In the genomic region with DNA sequence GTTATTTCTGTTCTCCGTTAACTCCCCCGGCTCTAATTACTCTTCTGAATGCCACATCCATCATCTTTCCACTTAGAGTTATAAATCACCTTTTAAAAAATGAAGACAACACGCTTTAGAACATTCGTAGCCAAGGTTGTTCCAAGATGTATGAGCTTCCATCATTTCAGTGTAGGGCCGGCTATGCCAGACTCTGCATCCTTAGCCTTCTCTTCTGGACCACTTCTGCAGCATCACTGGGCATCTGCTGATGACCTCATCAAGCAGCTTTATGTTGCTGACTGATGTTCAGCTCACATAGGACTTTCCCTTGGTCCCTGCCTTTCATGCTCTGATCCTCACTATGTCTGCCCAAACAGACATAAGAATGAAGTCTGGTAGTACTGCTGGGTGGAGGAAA, we compare ENCODE assay signal across 20 mouse cellular contexts. TPM values are rescaled to one million over a fixed set of nuclear protein-coding genes. Genes with fewer than 3 reads are reported as not detected.
DNase-seq lines count a peak whose midpoint lies in the region; TF ChIP-seq lines count a peak whose summit lies in the region.
"Had no signal": no experiment of that assay in that cellular context is flagged by ENCODE, and none has a peak within 500 bp of the region (broad histone marks: within the 10 kb centered on the region; RNA-seq: fewer than 3 reads in every experiment).

A gene (plus strand): TSS at position 301 of the 400 bp plus-strand sequence.

- DNase-seq in testis, postnatal 10 days (ENCODE audit: low spot score), result no peak
- DNase-seq: adrenal gland, adult 2 months; adrenal gland, adult 8-10 months; adrenal gland, postnatal 10 days; adrenal gland, postnatal 14 days; adrenal gland, postnatal 25 days; adrenal gland, postnatal 36 days; B cell, adult 2 months; cerebellum, adult 11 months; cerebellum, adult 11-12 months; cerebellum, adult 18-20 months; cerebellum, adult 2 months had no signal

- no peaks in the 10 kb centered on the region for H3K27me3 ChIP-seq in testis, adult 2 months (ENCODE audit: control insufficient read depth, insufficient read depth, low read length)
- H3K27me3 ChIP-seq: CH12.LX, Patski had no signal

- peaks cover 2% of the 10 kb centered on the region; the same call in 1 of the 2 replicates for H3K36me3 ChIP-seq in testis, adult 2 months (ENCODE audit: control insufficient read depth, insufficient read depth, low read length)
- H3K36me3 ChIP-seq: G1E had no signal

- 0 out of 2 replicates have a peak within 1 kb of the TSS, but pooled peaks have one; percentile 12 for H3K27ac ChIP-seq in testis, adult 2 months (ENCODE audit: control insufficient read depth, insufficient read depth, low read depth, low read length)

- TF ChIP-seq CTCF in testis, adult 2 months (IDR thresholded peaks at IDR 0.05; ENCODE audit: control insufficient read depth, insufficient read depth, insufficient replicate concordance, low read depth, low read length), result no peak

- peak within 1 kb of the TSS; percentile 36 for H3K4me3 ChIP-seq in testis, adult 2 months (ENCODE audit: control insufficient read depth, low read depth, low read length)

- H3K4me1 ChIP-seq in testis, adult 2 months (ENCODE audit: control insufficient read depth, insufficient read depth, low read length), result no peaks in the 10 kb centered on the region

- no peak for TF ChIP-seq POLR2A in testis, adult 2 months (IDR thresholded peaks at IDR 0.05; ENCODE audit: control insufficient read depth, low read depth, low read length)

RNA-seq across cellular contexts. Expression of the gene that starts here (rescaled TPM):
- polyA plus RNA-seq in testis, adult 2 months (2012; rRNA removed), result 34.6 and 53.4 TPM in 2 replicates
- polyA plus RNA-seq: activated CD4-positive, CD25-positive, alpha-beta regulatory T cell, adult 4 months; adrenal gland, adult 2 months; brain, embryonic 14.5 days; C2C12; CD4-positive, CD25-positive, alpha-beta regulatory T cell, adult 4 months; cerebellum, adult 2 months; G1E; Patski had no signal
